Mouse (Mus musculus) neural tube, embryonic 15.5 days (tissue): ENCODE data around the gene Popdc2. TPM values are rescaled to one million over a fixed set of nuclear protein-coding genes. Genes with fewer than 3 reads are reported as not detected.

Source experiments
- ATAC-seq: fragments of 200-750 bp; cut with Nextera tagmentation; 2 replicates; pipeline ENCODE4 v1.8.0; 2017; ENCODE audit warnings: mild to moderate bottlenecking, moderate TSS enrichment, moderate library complexity; ENCODE audit not compliant: low FRiP score
- H3K27ac ChIP-seq: fragments of 300-500 bp; sonication (generic); replicated peaks from 2 replicates; pipeline ENCODE4 v1.5.1; 2015; ENCODE audit warnings: mild to moderate bottlenecking, inconsistent platforms
- H3K27me3 ChIP-seq: fragments of 300-500 bp; sonication (generic); replicated peaks from 2 replicates; pipeline ENCODE4 v1.6.1; 2015; ENCODE audit warnings: inconsistent platforms
- H3K36me3 ChIP-seq: fragments of 300-500 bp; sonication (generic); 2 replicates; pipeline ENCODE4 v1.6.1; 2015; ENCODE audit warnings: inconsistent platforms
- H3K4me1 ChIP-seq: fragments of 300-500 bp; sonication (generic); 2 replicates; pipeline ENCODE4 v1.6.1; 2015; ENCODE audit warnings: inconsistent platforms
- H3K4me2 ChIP-seq: fragments of 300-500 bp; sonication (generic); 2 replicates; pipeline ENCODE4 v1.6.1; 2015; ENCODE audit warnings: inconsistent platforms, mild to moderate bottlenecking, moderate library complexity
- H3K4me3 ChIP-seq: fragments of 300-500 bp; sonication (generic); replicated peaks from 2 replicates; pipeline ENCODE4 v1.5.1; 2015; ENCODE audit warnings: mild to moderate bottlenecking, inconsistent platforms
- H3K9ac ChIP-seq: fragments of 300-500 bp; sonication (generic); replicated peaks from 2 replicates; pipeline ENCODE4 v1.6.1; 2015; ENCODE audit warnings: mild to moderate bottlenecking, inconsistent platforms
- H3K9me3 ChIP-seq: fragments of 300-500 bp; sonication (generic); replicated peaks from 2 replicates; pipeline ENCODE4 v1.6.1; 2016; ENCODE audit warnings: inconsistent platforms
- WGBS: fragments of 180-500 bp; shearing (Covaris S2); methylation state at CpG from one replicate; pipeline ENCODE4 v1.1.7; 2015; ENCODE audit warnings: mixed read lengths; 5-methylcytosine and 5-hydroxymethylcytosine counted together
- polyA plus RNA-seq: library from polyadenylated mRNA; unstranded; fragments of >200 nt; fragmentation: Nextera tagmentation; extraction: Ambion mirVana; gene quantifications from 2 replicates; pipeline ENCODE4 v1.2.1, GENCODE M21; 2015

Popdc2 gene
- polyA plus RNA-seq, 1 experiment from 2014 or later, result 1.0 TPM

DNA sequence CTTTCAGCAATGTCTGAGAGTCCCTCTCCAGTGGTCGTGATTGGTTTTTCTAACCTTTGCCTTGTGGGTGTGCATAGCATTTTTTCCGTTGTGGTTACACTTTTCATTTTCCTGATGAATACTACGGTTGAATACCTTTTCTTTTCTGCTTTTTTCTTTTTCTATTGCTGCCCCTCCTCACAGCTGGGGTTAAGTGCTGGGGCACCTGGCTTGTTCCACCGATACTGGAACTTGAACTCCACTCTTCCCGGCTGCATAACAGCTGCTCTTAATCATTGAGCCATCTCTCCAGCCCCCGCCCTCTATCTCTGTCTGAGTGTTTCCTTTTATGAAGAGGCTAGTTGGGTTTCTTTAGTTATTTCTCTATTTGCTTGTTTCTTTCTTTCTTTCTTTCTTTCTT, 17.1 kb downstream of the Popdc2 start:
- H3K9ac ChIP-seq, result no peak overlapping the region
- no peak for ATAC-seq
- H3K27me3 ChIP-seq, result no peaks in the 10 kb centered on the region
- peaks cover 12% of the 10 kb centered on the region for H3K4me1 ChIP-seq
- no peaks in the 10 kb centered on the region for H3K9me3 ChIP-seq
- H3K36me3 ChIP-seq, result no peaks in the 10 kb centered on the region
- WGBS, result 59% methylated on average over 6 of the region's 6 CpGs
- H3K4me2 ChIP-seq, result no peak overlapping the region
- no peak overlapping the region for H3K4me3 ChIP-seq
- H3K27ac ChIP-seq, result no peak overlapping the region

DNA sequence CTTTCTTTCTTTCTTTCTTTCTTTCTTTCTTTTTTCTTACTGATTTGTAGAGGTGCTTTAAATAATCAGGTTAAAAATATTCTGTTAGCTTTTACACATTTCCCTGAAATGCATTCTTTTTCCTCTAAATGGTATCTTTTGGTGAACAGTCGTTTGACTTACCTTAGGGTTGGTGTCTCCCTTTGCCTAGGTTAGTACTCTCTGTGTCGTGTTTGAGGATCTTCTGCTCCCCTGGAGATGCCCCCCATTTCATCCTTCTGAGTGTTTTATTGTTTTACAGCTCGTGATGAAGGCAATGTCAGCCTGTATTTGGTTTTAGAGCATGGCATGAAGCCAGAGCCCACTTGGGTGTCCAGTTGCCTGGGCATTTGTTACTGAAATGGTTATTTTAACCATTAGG, 17.5 kb downstream of the Popdc2 start:
- H3K4me2 ChIP-seq, result no peak overlapping the region
- H3K27ac ChIP-seq, result no peak overlapping the region
- no peaks in the 10 kb centered on the region for H3K27me3 ChIP-seq
- 13% methylated on average over 3 of the region's 3 CpGs for WGBS
- H3K9me3 ChIP-seq, result no peaks in the 10 kb centered on the region
- peaks cover 12% of the 10 kb centered on the region for H3K4me1 ChIP-seq
- no peak overlapping the region for H3K4me3 ChIP-seq
- H3K9ac ChIP-seq, result no peak overlapping the region
- no peaks in the 10 kb centered on the region for H3K36me3 ChIP-seq
- no peak for ATAC-seq

DNA sequence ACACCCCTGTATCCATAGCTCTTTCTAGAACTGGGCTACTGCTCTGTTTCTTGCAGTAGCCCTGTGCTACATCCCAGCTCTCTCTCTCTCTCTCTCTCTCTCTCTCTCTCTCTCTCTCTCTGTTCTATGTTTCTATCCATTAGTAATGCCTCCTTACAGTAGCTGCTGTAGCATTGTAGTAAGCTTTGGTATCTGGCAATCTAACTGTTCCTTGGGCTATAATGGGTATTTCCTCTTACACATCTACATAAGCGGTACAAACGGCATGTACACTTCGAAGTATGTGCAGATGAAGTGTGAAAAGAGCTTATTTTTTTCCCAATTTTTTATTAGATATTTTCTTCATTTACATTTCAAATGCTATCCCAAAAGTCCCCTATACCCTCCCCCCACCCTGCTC, 17.9 kb downstream of the Popdc2 start:
- Histone ChIP-seq H3K4me3 (no peak overlapping the region), H3K27ac (no peak overlapping the region), H3K4me2 (no peak overlapping the region), H3K9me3 (no peaks in the 10 kb centered on the region), H3K36me3 (no peaks in the 10 kb centered on the region), H3K9ac (no peak overlapping the region), H3K27me3 (no peaks in the 10 kb centered on the region), H3K4me1 (peaks cover 12% of the 10 kb centered on the region)
- ATAC-seq, result no peak
- WGBS, result 93% methylated on average over 3 of the region's 3 CpGs

DNA sequence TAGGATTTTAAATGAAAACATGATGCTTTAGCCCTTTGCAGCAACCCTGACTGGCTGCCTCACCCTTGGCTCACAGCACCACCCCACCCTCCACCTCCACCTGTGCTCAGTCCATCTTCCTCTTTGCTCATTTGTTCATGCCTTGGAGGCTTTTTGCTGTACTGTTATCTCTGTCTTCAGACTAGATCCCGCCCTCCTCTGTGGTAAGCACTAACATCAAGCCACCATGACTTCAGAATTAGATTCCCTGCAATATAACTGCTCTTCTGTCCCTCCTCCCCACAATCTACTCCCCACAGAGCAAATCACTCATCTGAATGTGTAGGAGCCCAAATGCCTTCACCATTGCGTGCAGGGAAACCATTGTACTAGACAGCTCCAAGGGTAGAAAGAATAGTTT, 21.7 kb downstream of the Popdc2 start:
- H3K36me3 ChIP-seq, result no peaks in the 10 kb centered on the region
- H3K4me3 ChIP-seq, result no peak overlapping the region
- H3K27me3 ChIP-seq, result no peaks in the 10 kb centered on the region
- no peak overlapping the region for H3K27ac ChIP-seq
- 79% methylated on average over 2 of the region's 2 CpGs for WGBS
- H3K9ac ChIP-seq, result no peak overlapping the region
- no peaks in the 10 kb centered on the region for H3K4me1 ChIP-seq
- H3K9me3 ChIP-seq, result no peaks in the 10 kb centered on the region
- no peak overlapping the region for H3K4me2 ChIP-seq
- ATAC-seq, result no peak

DNA sequence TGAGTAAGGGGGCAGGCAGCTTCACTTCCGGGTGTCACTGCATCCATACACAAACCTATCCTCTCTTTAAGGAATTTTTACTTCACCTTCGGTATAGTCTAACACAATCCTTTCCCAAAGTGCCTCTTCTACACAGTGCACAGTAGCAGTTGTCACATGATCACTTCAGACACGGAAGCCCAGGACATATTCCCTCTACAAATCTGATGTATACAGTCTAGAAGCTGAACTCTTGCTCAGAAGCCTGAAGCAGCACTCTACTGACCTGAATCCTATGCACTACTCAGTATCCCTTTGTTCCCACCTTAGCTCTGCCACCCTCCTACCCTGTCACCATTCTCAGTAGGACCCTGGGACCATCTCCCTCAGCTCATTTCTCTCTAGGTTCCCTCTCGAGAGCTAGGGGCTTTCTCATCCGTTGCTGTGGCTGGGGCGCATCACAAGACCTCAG, 23.2 kb downstream of the Popdc2 start:
- ATAC-seq, result no peak
- H3K4me3 ChIP-seq, result no peak overlapping the region
- no peaks in the 10 kb centered on the region for H3K4me1 ChIP-seq
- H3K9ac ChIP-seq, result no peak overlapping the region
- H3K4me2 ChIP-seq, result no peak overlapping the region
- no peaks in the 10 kb centered on the region for H3K27me3 ChIP-seq
- H3K36me3 ChIP-seq, result no peaks in the 10 kb centered on the region
- no peaks in the 10 kb centered on the region for H3K9me3 ChIP-seq
- H3K27ac ChIP-seq, result no peak overlapping the region
- 92% methylated on average over 6 of the region's 6 CpGs for WGBS

DNA sequence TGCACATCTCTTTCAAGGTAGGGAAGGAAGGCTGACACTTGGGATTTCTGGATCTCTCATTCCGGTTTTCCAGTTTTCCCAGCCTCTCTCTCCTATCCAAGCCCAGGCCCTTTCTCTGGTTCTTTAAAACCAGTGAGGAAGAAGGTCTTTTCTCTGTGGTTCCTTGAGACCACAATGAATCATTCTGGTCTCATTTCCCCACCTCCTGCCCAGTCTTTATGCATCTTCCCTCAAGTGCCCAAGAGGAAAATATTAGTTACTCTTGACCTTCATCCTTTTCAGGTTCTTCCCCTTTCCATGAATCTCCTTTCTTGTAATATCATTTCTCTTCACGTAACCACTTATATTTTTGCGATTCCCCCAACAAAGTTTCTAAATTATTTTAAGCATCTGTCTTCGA, 23.7 kb downstream of the Popdc2 start:
- Histone ChIP-seq H3K4me1 (no peaks in the 10 kb centered on the region), H3K9me3 (no peaks in the 10 kb centered on the region), H3K27me3 (no peaks in the 10 kb centered on the region), H3K27ac (no peak overlapping the region), H3K9ac (no peak overlapping the region), H3K4me2 (no peak overlapping the region), H3K4me3 (no peak overlapping the region), H3K36me3 (no peaks in the 10 kb centered on the region)
- 92% methylated on average over 4 of the region's 4 CpGs for WGBS
- no peak for ATAC-seq

DNA sequence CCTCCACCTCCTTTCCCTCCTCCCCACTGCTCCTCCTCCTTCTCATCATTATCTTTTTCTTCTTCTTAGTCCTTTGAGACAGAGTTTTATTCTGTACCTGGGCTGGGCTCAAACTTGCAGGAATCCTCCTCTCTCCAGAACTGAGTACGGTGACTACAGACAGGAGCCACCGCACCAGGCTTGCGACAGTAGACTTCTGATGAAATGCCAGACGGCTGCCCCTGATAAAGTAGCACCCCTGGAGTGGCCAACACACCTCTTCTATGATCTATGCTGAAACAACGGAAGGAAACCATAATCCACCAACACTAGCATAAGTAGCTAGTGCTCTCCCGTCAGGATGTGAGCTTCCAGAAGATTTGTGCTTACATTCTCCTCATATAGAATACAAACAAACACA, 25.4 kb downstream of the Popdc2 start:
- Histone ChIP-seq H3K4me2 (no peak overlapping the region), H3K9me3 (no peaks in the 10 kb centered on the region), H3K27ac (no peak overlapping the region), H3K4me1 (no peaks in the 10 kb centered on the region), H3K9ac (no peak overlapping the region), H3K27me3 (no peaks in the 10 kb centered on the region), H3K36me3 (no peaks in the 10 kb centered on the region), H3K4me3 (no peak overlapping the region)
- no peak for ATAC-seq
- 88% methylated on average over 6 of the region's 6 CpGs for WGBS

DNA sequence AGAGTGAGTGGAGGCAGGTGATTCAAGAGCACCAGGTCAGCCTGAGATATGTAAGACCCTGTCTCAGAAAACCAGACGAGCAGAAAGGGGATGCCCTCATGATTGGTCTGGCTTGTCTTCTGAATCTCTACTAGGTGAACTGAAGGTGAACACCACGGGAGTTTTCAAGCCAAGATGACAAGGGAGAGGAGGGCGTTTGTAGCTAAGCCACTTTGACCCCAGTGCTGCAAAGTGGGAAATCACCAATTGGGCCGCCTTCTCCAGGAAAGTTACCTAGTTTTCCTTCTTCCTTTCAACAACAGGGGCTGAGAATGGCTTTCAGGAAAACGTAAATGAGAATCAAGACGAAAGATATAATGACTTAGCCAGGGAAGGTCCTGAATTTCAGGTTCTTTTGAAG, 26.7 kb downstream of the Popdc2 start:
- H3K4me2 ChIP-seq, result no peak overlapping the region
- no peak overlapping the region for H3K4me3 ChIP-seq
- H3K27ac ChIP-seq, result no peak overlapping the region
- no peak for ATAC-seq
- H3K9ac ChIP-seq, result no peak overlapping the region
- no peaks in the 10 kb centered on the region for H3K9me3 ChIP-seq
- no peaks in the 10 kb centered on the region for H3K4me1 ChIP-seq
- WGBS, result 80% methylated on average over 6 of the region's 6 CpGs
- H3K27me3 ChIP-seq, result no peaks in the 10 kb centered on the region
- no peaks in the 10 kb centered on the region for H3K36me3 ChIP-seq

DNA sequence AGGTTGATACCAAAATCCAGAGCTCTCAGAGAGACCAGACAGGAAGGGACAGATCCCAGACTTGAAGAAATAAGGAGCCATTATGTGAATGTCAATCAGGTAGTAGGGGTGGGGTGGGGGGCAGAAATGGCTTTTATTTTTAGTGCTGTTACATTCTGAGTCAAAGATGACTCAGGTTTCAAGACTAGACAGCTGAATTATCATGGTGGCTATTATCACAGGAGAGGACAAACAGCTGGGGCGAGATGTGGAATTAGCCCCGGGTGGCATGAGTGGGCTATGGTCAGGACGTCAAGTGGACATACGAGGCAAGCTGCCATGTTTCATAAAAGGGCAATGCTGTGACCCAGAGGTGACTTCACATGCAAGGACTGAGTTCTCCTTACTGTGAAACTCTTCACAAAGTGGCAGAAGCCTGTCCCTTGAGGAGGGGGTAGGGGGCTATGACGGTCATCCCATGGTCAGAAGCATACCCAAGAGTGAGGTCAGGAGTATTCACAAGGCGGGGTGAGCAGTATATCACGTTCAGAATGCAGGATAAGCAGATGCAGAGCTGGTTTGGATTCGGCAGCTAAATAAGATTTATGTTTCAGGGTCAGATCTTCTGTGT, 27.4 kb downstream of the Popdc2 start:
- Histone ChIP-seq H3K27ac (no peak overlapping the region), H3K9me3 (no peaks in the 10 kb centered on the region), H3K36me3 (no peaks in the 10 kb centered on the region), H3K4me3 (no peak overlapping the region), H3K27me3 (no peaks in the 10 kb centered on the region), H3K9ac (no peak overlapping the region), H3K4me2 (no peak overlapping the region), H3K4me1 (no peaks in the 10 kb centered on the region)
- ATAC-seq, result no peak
- WGBS, result 71% methylated on average over 8 of the region's 8 CpGs

DNA sequence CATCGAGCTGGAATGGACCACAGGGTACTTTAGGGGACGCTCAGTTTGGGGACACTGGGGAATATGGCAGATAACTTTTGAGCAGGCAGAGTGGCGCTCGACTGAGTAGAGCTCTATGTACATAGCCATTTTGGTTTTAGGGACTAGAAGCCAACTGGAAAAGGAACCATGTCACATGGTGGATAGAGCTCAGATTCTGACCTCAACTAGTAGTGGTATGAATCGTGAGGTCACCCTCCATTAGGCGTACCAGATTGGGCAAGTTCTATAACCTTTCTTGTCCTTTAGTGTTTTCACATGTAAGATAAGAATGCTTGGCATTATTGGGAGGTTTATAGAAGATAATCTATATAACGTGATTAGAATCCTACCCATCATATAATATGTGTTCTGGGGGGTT, 28.3 kb downstream of the Popdc2 start:
- no peaks in the 10 kb centered on the region for H3K36me3 ChIP-seq
- no peak for ATAC-seq
- no peak overlapping the region for H3K4me3 ChIP-seq
- H3K9me3 ChIP-seq, result no peaks in the 10 kb centered on the region
- WGBS, result 95% methylated on average over 7 of the region's 7 CpGs
- H3K4me1 ChIP-seq, result no peaks in the 10 kb centered on the region
- H3K9ac ChIP-seq, result no peak overlapping the region
- no peak overlapping the region for H3K27ac ChIP-seq
- H3K27me3 ChIP-seq, result no peaks in the 10 kb centered on the region
- no peak overlapping the region for H3K4me2 ChIP-seq

DNA sequence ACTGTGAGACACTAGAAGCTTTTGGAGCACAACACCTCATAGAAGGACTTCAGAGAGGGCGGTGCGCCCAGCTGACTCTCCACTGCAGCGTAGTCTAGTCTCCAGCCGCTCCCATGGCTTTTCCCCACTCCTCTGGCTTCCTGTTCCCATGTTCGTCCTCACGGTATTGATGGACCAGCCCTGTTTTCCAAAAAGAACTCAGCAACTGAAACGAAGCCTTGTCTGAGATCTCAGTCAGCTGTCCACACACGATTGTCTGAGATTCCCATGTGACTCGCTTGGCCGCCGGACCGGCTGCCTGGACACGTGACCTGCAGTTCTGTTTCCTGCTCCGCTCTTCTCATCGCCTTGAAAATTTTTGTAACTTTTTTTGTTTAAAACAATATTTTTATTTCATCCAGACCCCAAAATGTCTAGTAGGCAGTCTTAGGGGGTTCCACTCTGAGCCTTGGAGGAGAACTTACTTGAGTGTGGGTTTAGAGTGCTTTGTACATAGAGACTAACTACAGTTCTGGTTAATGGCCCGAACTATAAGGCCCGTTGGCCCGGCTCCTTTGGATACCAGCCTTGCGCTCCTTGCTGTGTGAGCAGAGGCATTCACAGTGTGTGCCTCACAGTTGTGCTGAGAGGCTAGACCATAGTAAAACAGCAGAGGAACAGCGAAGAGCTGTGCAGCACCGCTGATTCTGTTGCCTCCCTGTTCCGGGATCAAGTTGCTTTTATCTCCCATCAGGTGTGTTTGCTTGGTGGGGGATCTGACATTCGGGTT, 30.3 kb downstream of the Popdc2 start:
- H3K36me3 ChIP-seq, result no peaks in the 10 kb centered on the region
- no peak overlapping the region for H3K4me3 ChIP-seq
- no peak overlapping the region for H3K27ac ChIP-seq
- no peak for ATAC-seq
- WGBS, result 78% methylated on average over 23 of the region's 23 CpGs
- H3K4me2 ChIP-seq, result no peak overlapping the region
- no peaks in the 10 kb centered on the region for H3K4me1 ChIP-seq
- H3K9ac ChIP-seq, result no peak overlapping the region
- H3K27me3 ChIP-seq, result no peaks in the 10 kb centered on the region
- H3K9me3 ChIP-seq, result no peaks in the 10 kb centered on the region

DNA sequence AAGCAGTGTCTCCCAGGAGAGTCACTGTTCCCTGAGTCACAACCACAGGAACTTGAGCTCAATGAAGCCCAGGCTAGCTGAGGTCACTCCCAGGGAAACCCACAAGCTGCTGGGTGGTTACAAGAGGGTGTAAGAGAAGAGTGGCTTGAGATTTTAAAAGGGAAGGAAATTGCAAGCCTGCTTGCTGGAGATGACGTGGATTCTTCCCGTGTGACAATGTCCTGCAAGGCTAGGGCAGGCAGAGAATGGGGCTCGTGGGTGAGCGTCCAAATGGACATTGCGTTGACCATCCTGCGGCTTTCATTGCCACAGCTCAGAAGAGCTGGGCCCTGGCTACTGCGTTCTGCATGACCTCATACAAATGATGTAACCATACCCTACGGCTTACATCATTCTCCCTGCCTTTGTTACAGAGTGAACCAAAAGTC, 32.2 kb downstream of the Popdc2 start:
- no peaks in the 10 kb centered on the region for H3K27me3 ChIP-seq
- 89% methylated on average over 8 of the region's 8 CpGs for WGBS
- H3K27ac ChIP-seq, result no peak overlapping the region
- no peaks in the 10 kb centered on the region for H3K9me3 ChIP-seq
- no peak for ATAC-seq
- H3K36me3 ChIP-seq, result no peaks in the 10 kb centered on the region
- H3K4me2 ChIP-seq, result no peak overlapping the region
- no peak overlapping the region for H3K9ac ChIP-seq
- peaks cover 2% of the 10 kb centered on the region for H3K4me1 ChIP-seq
- H3K4me3 ChIP-seq, result no peak overlapping the region
